Mouse (Mus musculus) lung, adult 18-20 months (tissue): ENCODE measurements at regions not wholly inside any gene's neighbourhood (a gene's known extent, or its start where the extent isn't known, plus 50 kb on each side); places are given as distances from the start of the nearest gene placed in this dataset.

ENCODE experiments used
- DNase-seq, 2 experiments: peaks; one replicate each; pipeline ENCODE4 v3.0.0; 2022; ENCODE audit warnings: mixed read lengths in 2 of 2

DNA sequence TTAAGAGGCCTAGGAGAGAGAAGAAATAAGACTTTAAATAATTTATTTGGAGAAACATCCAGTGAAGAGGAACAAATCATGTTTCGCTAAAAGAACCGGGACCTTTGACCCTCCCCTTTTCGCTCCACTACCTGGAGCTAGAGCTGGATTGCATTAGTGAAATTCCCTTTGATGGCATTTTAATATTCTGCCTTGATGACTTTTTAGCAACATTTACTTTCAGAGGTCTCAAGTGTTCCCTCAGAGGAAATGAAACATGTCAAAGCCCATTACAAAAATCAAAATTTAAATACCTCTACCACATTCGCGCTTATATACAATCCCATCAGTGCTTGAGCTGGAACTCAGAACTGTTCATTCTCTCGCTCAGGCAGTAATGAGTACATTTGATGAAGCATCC is 297.0 kb upstream of the Gm10295 start:
- no peak for DNase-seq

DNA sequence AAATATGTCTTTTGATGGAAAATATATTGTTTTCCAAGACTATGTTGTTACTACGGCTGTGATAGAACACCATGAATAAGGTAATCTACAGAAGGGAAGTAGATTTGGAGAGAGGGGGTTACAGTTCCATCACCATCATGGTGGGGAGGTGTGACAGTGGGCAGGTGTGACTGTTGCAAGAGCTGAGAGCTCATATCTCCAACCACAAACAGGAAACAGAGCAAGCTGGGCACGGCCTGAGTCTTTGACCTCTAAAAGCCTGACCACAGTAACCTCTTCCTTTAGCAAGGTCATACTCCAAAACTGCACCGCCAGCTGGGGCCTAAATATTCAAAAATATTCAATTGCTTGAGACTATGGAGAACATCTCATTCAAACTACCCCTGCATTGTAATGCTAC is 295.7 kb upstream of the Gm10295 start:
- no peak for DNase-seq

DNA sequence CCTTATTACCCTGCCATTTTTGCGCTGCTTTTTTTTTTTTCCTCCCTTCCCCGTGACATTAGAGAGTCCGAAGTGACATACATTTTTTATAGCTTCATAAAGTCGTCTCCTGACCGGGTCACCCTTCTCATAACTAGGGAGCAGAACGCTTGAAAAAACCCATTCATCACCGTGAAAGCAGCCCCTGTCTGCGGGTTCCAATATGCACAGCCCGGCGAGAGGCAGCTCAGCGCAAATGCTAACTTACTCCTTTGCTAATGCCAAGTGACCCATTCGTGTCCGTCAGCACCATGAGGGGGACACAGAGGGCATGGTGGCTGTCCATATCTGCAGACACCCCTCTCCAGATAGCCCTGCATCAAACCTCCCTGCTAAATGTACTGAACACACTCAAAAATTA is 271.8 kb upstream of the Gm10295 start:
- DNase-seq = no peak

DNA sequence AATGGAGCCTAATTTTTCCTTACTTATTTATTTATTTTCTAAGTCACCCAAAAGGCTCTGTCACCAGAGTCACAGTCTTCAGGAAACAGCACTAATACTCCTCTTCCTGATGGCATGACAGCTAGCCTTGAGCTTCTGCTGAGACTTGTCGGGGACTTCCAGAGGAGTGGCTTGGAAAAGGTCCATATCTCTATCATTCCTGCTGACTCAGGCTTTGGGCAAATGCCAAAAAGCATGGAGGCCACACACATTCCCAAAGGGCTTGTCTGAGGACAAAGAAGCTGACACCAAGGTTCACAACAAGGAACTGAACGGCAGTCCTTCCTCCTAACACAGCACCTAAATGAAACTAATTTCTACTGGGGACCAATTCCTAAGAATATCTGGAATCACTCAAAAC is 251.9 kb upstream of the Gm10295 start:
- peak in 1 of 2 experiments; percentile 8 for DNase-seq

DNA sequence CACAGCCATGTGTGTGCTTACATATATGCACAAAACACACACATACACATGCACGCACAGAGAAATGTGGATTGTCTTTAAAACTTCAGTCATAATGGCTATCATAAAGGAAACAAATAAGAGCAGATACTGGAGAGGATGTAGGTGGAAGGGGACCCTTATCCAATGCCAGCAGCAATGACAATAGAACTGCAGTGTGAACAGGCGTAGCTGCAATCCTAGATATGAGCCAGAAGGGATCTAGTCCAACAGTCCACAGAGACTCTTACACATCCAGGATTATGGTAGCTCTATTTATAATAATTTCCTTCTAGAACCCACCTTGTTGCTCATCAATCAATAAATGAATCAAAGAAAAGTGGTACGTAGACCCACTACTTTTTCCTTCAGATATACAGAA is 245.5 kb upstream of the Gm10295 start:
- no peak for DNase-seq

DNA sequence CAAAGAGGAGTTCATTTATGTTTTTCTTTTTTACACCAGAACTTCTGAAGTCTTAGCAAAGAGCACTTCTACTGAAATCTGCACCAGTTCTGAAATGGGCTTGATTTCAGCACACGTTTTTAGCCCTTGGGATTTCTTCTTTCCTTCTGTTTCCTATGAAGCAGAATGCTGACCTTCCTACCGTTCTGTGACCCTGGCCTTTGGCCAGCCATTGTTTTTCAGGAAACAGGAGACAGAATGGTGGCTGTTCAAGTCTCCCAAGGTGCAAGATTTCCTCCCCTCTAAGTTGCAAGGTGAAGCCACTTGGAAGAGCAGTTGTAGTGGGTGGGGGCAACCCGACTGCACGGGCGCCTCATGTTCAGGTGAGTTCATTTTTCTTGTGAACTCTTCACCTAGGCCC is 236.3 kb upstream of the Gm10295 start:
- DNase-seq = no peak

DNA sequence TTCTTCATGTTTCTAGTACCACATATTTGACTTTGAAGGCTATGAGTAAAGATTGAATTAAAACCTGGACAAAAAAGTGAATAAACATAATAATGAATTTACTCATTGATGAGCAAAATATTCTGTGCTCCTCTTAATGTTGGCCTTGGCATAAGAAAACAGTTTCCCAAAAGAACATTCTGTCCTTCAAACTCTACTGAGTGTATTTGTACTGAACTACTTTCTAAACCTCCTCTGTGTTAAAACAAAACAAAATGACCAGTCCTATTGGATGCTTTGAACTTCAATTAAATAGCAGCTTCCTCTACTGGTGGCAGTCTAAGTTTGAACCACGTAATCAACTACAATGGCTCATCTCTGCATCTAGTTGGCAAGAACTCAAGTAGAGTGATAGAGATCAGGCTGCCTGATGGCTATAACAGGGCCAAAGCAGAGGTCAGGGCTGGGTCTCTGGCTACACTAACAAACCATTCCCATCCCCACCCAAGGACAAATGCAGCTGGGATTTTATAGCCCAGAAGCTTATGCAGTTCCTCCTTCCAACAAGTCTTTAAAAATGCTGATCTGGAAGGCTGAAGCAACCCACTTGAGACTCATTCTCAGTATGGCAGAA is 232.3 kb upstream of the Gm10295 start:
- peak; percentile 5 to 20 for DNase-seq

DNA sequence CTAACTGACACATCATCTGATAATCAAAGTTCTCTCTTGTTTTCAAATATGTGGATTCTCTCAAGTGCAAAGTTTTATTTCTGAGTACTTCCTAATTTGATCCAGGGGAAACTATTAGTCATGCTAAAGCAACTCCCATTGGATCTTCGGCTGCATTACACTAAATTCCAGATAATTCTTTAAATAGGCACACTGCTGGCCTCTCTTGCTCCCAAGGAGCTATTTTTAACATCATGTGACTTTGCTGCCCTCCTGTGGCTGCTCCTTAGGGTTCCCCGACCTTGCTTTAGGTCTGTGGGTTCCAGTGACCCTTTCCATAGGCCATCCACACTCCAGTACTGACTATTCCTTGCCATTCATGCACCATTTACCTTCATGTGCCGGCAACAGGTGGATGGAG is 230.5 kb upstream of the Gm10295 start:
- DNase-seq = peak; percentile 42 to 50

DNA sequence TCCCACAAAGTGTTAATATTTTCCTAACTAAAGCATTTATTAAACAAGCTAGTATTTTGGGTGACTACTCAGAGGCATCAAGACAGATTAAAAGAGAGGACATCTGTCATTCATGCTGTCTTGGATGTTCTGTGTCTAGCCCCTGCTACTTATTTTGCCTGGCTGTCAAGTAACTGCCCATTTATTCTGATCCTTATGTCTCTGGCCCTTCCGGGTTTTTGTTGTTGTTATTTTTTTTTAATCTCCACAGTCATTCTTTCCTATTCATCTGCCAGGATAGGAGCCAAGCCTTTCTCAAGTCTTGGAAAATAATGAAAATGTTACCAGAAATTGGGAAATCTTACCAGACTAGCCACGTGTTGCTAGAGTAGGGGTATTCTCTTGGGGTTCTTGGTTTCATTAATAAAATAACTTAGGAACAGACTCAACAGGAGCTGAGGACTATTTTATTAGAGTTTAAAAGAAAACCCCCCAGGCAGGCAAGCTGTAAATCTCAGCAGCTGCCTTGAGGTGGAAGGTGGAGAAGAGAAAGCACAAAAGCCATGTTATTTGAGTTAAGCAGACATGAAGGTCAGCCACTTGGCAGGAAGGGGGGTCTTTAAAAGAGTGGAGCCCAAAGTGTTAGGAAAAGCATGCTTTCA is 209.1 kb upstream of the Gm10295 start:
- DNase-seq = no peak

DNA sequence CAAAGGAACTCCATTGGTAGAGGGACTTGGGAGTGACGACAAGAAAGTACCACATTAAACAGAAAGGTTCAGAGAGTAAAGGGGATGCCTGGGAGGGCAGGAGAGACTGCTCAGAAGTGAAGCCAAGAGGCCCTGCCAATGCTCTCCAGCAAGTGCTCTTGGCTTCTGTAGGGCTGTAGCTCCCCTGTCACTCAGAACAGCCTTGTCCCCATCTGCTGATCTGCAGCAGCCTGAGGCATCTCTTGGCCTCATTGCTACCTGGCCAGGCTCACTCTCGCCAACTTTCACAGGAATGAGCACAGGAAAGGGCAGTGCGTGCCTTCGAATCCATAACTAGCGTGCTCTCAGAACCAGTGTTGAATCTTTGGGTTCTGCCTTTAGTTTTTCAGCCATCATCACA is 205.2 kb upstream of the Gm10295 start:
- DNase-seq = no peak

DNA sequence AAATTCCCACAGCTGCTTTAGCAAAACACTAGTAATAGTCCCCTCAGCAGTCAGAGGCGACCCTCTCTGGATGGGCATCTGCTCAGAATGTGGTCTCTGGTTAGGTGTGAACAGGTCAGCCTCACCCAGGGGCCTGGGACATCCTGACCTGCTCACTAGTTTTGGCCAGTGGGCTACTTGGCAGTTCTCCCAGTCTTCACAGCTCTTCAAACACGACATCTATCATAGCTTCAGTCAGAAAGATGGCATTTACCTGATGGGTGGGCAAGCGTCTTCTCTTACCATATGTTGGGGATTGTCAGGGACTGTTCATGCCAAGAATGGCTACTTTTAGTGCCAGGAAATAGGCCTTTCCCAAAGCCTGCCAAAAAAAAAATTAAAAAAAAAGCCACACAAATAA is 204.2 kb upstream of the Gm10295 start:
- DNase-seq = no peak

DNA sequence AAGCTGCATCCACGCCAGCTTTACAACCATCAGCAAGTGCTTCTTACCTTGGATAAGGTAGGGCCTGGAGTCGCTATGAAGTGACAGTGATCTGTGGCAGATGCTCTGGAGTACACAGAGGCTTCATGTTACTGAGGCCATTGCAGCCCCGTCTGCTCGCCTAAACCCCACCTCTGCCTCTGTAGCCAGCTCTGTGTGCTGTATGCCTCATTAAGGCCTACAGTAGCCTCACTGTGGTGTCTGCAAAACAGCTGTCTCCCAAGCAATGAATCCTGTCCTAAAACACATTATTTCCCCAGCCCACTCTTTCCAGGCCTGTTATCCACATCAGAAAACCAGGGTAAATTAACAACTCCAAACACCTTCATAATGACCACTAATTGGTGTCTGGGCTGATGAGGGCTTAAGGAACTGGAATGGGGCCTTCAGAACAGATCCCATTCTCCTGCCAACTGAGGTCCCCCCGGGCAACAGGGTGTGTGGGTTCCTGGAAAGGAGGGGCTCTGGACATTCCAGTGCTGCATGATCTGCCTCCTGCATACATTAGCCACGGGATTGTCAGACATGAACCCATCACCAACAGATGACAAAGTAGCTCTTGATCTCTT is 195.4 kb upstream of the Gm10295 start:
- DNase-seq = no peak

DNA sequence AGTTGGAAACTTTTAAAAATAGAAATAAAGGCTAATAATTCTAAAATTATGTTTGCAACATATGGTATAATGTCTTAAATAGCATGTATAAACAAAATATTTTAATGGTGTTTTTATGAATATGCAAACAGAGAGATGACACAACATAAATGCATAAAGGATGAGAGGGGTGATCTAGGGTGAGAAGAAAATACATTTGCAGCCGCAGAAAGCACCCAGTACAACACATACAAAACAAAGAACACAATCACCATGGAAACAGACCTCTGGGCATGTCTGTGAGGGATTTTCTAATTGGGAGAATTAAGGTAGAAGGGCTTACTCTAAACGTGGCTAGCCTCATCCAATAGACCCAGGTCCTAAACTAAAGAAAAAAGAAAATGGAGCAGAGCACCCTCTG is 190.2 kb upstream of the Gm10295 start:
- DNase-seq = no peak

DNA sequence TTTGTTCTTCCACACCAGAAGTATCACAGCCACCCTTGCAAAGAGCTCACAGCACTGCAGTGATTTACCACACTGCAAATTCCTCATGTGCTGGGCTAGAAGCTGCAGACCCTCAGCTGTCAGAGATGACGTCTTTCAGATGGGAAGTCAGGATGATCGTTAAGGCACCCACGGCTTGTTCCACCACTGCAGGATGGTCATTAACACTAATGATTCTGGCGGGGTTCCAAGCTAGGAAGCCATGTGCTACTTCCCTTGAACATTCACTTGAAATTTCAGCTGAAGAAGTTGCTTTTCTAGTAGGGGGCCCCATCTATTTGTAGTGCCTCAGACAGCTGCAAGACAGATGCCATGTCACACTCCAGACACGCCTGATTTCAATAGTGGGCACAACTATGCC is 181.8 kb upstream of the Gm10295 start:
- no peak for DNase-seq

DNA sequence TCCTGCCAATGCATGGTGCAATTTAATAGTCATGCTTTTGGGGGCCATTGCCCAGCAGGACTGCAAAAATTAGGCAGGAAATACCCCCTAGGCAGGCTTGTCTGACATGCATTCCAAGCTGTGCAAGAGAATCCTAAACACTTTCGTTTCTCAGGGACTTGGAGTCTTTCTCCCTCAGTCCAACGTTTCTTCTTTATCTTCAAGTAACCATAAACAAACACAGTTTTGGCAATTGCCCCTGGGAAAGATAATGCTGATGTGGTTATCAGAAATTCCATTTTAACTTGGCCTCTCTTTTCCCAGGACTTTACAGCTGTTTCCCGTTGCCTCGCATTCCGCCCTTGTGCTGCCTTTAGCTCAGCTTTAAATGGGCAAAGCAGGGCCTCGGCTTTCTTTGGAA is 180.2 kb upstream of the Gm10295 start:
- peak in 1 of 2 experiments; percentile 7 for DNase-seq

DNA sequence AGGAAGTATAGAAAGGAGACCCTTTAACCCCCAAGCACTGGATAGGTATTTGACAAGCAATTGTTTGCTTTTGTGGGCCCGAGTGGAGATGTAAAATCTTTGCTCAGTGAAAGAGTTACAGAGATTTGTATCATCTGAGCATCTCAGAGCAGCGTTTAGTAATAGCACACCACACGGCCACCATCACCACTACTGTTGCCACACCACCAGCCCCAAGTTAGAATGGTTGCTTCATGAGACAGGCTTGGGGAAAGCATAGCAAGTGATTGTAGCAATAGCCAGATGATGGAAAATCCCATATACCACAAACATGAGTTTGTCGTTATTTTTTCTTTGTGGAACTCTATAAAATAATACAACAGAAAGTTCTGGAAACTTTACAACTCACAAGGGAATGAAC is 179.6 kb upstream of the Gm10295 start:
- no peak for DNase-seq

DNA sequence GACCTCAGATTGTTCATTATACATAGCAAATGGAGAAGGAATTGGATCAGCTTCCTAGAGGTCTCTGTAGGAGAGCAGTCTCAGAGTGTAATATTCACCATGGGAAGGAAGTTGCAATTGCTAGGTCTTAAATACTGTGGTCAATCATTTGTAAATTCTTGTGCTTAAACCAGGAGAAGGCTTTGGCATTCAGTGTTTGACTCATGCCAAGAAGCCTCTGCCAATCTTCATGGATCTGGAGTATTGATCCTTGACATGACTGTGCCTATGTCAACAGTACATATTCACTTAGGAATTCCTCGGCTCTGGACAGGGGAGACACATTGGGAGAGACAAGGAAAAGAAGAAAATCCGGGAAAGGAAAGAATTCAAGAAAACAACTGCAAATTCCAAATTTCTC is 174.9 kb upstream of the Gm10295 start:
- DNase-seq = no peak

DNA sequence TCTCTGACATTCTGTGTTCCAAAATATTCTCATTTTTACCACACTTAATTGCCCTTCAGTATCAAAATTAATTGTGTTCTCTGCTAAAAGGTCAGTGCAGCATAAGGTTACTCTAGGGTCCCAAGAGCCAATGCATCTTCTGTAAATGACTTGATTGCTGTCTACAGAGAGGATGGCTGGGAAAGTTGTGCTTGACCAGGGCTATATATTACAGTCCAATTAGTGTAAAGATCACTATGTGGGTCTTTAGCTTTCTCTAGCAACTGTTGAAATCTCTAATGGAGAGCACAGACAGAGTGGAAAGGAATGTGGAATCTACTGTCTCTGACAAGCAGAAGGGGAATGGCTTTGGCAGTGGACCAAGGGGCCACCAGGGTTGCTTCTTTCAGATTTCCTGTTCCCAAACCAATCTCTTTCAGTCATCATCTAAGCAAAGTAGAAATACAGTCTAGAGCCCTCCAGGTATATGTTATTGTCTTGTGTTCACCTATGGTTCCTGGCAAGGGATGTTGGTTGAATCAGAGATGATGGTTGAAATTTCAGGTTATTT is 173.4 kb upstream of the Gm10295 start:
- no peak for DNase-seq

DNA sequence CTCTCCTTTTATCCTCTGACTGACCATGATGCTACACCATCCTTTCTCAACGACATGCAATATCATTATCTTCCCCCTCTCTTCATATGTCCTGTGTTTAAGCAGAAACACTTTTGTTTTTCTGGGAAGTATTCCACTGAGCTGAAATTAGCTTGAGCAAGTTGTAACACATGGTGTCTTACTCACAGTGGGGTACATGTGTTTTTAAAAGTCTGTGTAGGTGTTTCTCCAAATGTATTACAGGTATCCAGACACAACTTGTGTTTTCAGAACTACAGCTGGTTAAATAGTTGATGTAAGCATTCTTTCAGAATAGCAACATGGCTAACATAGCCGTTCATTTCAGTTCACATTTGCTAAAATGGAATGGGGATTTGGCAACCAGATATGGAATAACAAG is 172.8 kb upstream of the Gm10295 start:
- DNase-seq = no peak

DNA sequence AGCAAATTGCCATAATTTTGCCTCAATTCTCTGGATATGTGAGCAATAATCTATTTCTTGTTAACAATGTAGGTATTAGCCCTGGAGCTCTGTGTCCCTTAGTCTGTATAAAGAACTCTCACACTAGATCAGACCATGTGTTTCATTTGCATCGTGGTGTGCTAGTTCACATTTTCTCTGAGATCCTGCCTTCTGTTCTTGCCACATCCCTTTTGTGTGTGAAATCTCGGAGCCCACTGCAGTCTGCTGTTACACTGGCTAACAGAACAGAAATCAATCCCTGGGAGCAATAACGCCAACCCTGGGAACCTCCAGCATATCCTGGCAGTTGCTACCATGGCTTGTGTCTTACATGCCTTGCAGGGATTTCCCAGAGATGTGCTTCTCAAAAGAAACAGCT is 156.1 kb upstream of the Gm10295 start:
- no peak for DNase-seq

DNA sequence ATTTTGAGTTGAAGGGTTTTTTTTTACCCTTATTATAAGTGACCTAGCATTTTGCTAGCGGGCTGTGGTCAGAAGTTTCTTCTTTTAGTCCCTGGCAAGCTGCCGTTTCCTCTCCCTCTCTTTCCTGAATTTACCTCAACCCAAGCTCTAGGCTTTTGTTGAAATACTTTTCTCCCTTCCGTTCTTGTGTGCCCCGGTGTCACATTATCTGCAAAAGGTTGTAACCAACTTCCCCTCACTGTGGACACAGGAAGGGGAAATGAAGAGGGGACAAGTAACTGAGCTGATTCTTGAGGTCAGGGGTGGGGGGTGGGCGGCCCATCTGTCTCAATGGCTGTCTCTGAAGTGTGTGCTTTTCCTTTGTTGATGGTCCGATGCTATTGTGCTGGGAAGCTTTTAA is 149.4 kb upstream of the Gm10295 start:
- DNase-seq = no peak

DNA sequence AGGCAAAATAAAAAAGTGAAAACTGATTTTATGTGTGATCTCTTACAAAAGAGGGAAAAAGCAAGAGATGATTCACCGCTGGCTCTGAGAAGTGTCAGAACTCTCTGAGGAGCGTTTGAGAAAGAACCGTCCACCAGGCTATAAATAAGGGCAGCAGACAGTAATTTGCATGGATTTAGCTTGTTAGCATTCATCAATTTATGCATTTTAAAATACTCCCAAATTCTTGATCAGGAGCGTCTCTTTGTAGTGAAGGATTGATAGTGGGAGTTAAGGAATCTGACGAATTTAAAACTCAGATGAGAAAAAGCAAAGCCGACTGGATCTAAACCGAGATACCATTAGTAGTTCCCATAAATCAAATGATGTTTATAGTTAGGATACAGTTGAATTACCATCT is 146.8 kb upstream of the Gm10295 start:
- no peak for DNase-seq

DNA sequence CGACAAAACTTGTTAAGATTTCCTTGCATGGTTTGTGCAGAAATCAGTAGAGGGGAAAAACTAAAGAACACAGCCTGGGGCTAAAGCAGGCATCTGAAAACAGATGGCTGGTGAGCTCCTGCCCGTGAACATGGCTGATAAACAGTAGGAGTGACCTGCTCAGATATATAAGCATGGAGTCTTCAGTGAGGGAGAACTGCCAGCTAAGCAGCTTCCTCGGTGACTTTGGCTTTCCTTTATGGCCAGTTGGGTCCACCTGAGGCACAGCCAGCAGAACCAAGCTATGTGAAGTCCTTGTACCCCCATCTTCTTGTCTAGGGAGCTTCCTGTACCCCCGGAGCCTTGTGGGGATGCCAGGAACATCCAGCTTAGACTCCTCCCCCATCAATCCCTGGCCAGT is 139.8 kb upstream of the Gm10295 start:
- no peak for DNase-seq

DNA sequence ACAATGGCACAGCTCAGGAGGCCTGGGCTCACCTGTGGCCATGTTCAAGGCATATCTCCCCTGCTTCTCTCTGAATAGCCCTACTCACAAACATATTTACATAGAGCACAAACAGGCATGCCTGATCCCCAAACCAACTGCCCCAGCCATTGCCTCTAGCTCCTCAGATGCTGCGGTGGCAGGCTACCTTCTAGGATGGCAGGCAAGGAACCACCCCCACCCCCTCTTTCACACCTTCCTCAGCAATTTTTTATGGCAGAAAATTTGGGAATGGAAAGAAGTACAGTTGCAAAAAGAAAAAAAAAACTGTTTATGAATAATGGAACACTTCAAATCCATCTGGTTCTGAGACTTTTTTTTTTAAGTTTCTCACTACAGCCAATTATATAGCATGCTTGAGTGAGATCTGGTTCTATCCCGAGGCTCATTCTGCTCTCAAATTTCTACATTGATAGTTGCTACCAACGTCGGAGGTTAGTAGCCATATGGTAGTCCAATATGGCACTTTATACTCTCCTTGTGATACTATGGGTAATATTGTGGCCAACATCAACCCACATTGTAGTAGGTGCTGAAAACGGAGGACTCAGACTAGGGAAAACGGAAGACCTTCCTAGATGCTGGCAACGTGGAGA is 136.8 kb upstream of the Gm10295 start:
- no peak for DNase-seq
